Mouse (Mus musculus) G1E (cell line): Measurements from ENCODE around the gene Socs7. TPM values are rescaled to one million over a fixed set of nuclear protein-coding genes. Genes with fewer than 3 reads are reported as not detected.

Experiments used
- ATAC-seq: 2 replicates; pipeline ENCODE4 v1.8.0; 2016; ENCODE audit warnings: mild to moderate bottlenecking; ENCODE audit not compliant: insufficient number of reproducible peaks, poor library complexity, low FRiP score, severe bottlenecking; ENCODE audit errors: extremely low read depth
- DNase-seq: peaks from one replicate; pipeline ENCODE4 v3.0.0; 2012; ENCODE audit warnings: low spot score
- H3K27me3 ChIP-seq: 2 replicates; pipeline ENCODE4 v1.6.1; 2012; ENCODE audit warnings: mild to moderate bottlenecking, low read length, inconsistent platforms; ENCODE audit not compliant: insufficient read depth
- H3K36me3 ChIP-seq: replicated peaks from 2 replicates; pipeline ENCODE3; 2012; ENCODE audit warnings: mild to moderate bottlenecking, inconsistent platforms
- H3K4me1 ChIP-seq: 2 replicates; pipeline ENCODE4 v1.6.1; 2012; ENCODE audit warnings: low read depth, low read length, inconsistent platforms, mixed read lengths; ENCODE audit not compliant: insufficient read depth
- H3K4me3 ChIP-seq: 2 replicates; pipeline ENCODE4 v1.5.1; 2012; ENCODE audit warnings: low read depth, mild to moderate bottlenecking, inconsistent platforms, low read length, moderate library complexity, mixed read lengths
- H3K9me3 ChIP-seq: replicated peaks from 2 replicates; pipeline ENCODE4 v1.6.1; 2012; ENCODE audit warnings: inconsistent platforms
- CTCF ChIP-seq: IDR thresholded peaks from 2 replicates; pipeline ENCODE4 v1.5.1; 2012; ENCODE audit warnings: low read depth, low read length, inconsistent platforms, mixed read lengths
- GATA1 ChIP-seq: IDR thresholded peaks from 2 replicates; pipeline ENCODE4 v1.6.1; 2012; ENCODE audit warnings: borderline replicate concordance, low read length, inconsistent platforms, mixed read lengths
- GATA2 ChIP-seq: IDR thresholded peaks from 2 replicates; pipeline ENCODE4 v1.6.1; 2012; ENCODE audit warnings: low read depth, low read length, inconsistent platforms, borderline replicate concordance
- POLR2AphosphoS5 ChIP-seq: IDR thresholded peaks from 2 replicates; pipeline ENCODE4 v1.6.1; 2012; ENCODE audit warnings: low read depth, low read length, inconsistent platforms; ENCODE audit not compliant: insufficient replicate concordance
- TAL1 ChIP-seq: conservative IDR thresholded peaks from 2 replicates; pipeline ENCODE4 v1.6.1; 2012; ENCODE audit warnings: low read depth, low read length, inconsistent platforms, mixed read lengths
- polyA plus RNA-seq: library from polyadenylated mRNA; stranded (reverse); fragments of >175 nt; gene quantifications from 2 replicates; pipeline ENCODE4 v1.2.3, GENCODE M21; 2012
- total RNA-seq, 2 experiments: library from RNA; stranded (forward) in 1 of 2; stranded (reverse) in 1 of 2; fragments of 200-1000 nt in 1 of 2; fragments of >200 nt in 1 of 2; fragmentation: Nextera tagmentation in 1 of 2; gene quantifications; 2 replicates each; pipeline ENCODE4 v1.2.3; 2014 to 2017

Gene Socs7
- total and polyA plus RNA-seq, 3 experiments: 5.2 to 49.0 (median 15.4) TPM

DNA sequence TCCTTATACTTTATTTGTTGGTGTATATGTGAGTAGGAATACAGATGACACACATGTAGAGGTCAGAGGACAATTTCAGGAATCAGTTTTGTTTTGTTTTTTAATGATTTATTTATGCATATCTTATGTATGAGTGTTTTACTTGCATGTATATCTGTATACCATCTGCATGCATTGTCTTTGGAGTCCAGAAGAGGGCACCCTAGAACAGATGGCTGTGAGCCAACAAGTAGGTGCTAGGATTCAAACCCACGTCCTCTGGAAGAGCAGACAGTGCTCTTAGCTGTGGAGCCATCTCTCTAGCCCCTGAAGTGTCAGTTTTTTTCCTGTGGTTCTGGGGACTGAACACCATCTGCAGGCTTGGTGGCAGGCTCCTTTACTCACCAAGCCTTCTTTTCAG lies 37.1 kb upstream of the Socs7 start:
- no peaks in the 10 kb centered on the region; the same call in none of the 2 replicates for H3K4me1 ChIP-seq
- no peak overlapping the region for H3K4me3 ChIP-seq
- no peaks in the 10 kb centered on the region for H3K27me3 ChIP-seq
- TF ChIP-seq POLR2AphosphoS5 (no peak), CTCF (no peak), TAL1 (no peak), GATA1 (no peak), GATA2 (no peak)
- ATAC-seq (no peak), DNase-seq (no peak)
- no peaks in the 10 kb centered on the region for H3K9me3 ChIP-seq
- peaks cover 79% of the 10 kb centered on the region for H3K36me3 ChIP-seq

DNA sequence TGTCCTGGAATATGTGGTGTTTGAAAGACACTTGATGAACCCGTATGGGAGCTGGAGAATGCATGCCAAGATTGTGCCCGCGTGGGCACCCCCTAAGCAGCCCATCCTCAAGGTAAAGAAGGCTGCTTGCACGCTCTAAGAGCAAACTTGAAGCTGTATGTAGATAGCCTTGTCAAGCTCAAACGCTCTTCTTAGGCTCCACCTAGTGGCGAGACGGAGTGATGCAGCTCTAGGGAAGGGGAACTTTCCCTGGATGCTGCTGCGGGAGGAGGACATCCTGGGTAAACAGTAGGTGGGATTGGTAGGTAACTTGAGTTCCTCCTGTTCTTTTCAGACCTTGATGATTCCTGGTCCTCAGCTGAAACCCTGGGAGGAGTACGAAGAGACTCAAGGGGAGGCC lies 34.2 kb upstream of the Socs7 start:
- DNase-seq (peak; percentile 53), ATAC-seq (no peak)
- Histone ChIP-seq H3K4me1 (peaks cover 7% of the 10 kb centered on the region; the same call in 1 of the 2 replicates), H3K9me3 (no peaks in the 10 kb centered on the region), H3K4me3 (no peak overlapping the region), H3K36me3 (peaks cover 86% of the 10 kb centered on the region), H3K27me3 (no peaks in the 10 kb centered on the region)
- TF ChIP-seq GATA2 (no peak), GATA1 (no peak), TAL1 (no peak), CTCF (peak; percentile 94)

DNA sequence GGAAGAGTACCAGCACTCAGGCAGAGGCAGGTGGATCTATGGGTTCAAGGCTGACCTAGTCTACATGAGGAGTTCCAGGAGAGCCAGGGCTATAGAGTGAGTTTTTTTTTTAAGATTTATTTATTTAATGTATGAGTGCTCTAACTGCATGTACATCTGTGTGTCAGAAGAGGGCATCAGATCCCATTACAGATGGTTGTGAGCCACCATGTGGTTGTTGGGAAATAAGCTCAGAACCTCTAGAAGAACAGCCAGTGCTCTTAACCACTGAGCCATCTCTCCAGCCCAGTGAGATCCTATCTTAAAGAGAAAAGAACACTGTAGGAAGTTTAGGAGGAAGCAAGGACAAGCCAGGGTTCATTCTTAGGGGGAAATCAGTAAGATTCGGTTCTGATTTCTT lies 32.0 kb upstream of the Socs7 start:
- Histone ChIP-seq H3K4me1 (peaks cover 10% of the 10 kb centered on the region), H3K27me3 (peaks cover 8% of the 10 kb centered on the region), H3K36me3 (peaks cover 70% of the 10 kb centered on the region), H3K4me3 (no peak overlapping the region), H3K9me3 (no peaks in the 10 kb centered on the region)
- no peak for TF ChIP-seq GATA1
- no peak for TF ChIP-seq CTCF
- no peak for TF ChIP-seq GATA2
- no peak for TF ChIP-seq TAL1
- TF ChIP-seq POLR2AphosphoS5: no peak
- ATAC-seq (no peak), DNase-seq (no peak)

DNA sequence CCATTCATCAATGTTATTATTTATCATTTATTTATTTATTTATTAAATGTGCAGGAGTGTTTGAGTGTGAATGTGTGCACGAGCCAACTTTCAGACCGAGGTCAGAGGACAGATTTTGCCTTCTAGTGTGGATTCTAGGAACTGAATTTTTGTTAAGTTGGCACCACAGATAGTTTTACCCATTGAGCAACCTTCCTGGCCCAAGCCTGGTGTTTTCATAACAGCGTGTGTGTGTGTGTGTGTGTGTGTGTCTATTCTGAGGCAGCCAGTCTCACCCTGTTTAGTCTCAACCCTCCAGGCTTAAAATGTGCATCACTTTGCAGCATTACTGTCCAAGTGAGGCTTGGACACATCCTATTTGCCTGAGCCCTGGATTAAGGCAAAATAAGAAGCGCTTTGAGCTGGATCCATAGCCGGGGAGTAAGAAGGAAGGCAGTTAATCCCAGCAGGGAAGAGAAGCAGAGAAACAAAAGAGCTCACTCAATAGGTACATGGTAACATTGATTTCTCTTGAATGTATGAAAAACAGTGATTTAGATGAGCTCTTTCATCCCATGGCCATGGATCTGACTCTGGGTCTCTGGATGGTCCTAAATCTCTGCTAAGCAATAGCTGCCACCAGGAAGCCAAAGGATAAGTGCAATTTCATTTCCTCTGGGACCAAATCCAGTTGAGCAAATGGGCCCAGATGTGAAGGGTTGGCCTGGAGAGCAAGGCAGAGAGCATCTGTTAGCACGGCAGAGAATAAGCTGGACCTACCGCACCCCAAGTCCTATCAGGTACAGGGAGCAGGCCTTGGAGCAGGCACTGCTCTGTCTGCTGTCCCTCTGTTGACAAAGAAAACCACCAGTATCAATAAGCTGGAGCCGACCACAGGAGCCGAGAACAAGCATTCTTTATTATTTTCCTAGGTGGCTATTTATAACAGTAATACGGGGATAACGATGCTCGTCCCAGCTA lies 30.8 kb upstream of the Socs7 start:
- TF ChIP-seq CTCF (no peak), TAL1 (no peak), POLR2AphosphoS5 (no peak), GATA2 (no peak), GATA1 (no peak)
- Histone ChIP-seq H3K36me3 (peaks cover 58% of the 10 kb centered on the region), H3K4me3 (no peak overlapping the region), H3K4me1 (peaks cover 10% of the 10 kb centered on the region), H3K27me3 (peaks cover 20% of the 10 kb centered on the region), H3K9me3 (no peaks in the 10 kb centered on the region)
- DNase-seq (no peak), ATAC-seq (no peak)

DNA sequence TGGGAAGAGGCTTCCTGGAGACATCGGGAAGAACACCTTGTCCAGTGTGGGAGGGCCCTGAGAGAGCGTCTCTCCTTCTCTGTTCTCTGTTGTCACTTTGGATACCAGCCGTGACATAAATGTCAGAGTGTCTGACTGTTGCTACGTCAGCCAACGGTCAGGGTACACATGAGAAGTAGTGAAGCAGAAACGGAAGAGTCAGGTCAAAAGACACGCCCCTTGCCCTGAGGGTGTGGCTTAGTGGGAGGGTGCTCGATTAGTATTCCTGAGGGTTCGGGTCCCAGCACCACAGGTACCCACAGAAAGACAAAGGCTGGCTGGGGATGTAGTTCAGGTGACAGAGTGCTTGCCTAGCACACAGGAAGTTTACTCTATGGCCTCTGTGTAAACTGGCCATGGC lies 29.3 kb upstream of the Socs7 start:
- Histone ChIP-seq H3K36me3 (peaks cover 45% of the 10 kb centered on the region), H3K27me3 (peaks cover 35% of the 10 kb centered on the region), H3K9me3 (no peaks in the 10 kb centered on the region), H3K4me1 (peaks cover 10% of the 10 kb centered on the region), H3K4me3 (no peak overlapping the region)
- TF ChIP-seq POLR2AphosphoS5: no peak
- TF ChIP-seq CTCF: no peak
- no peak for TF ChIP-seq GATA1
- TF ChIP-seq TAL1: no peak
- TF ChIP-seq GATA2: no peak
- no peak for ATAC-seq
- DNase-seq: no peak

DNA sequence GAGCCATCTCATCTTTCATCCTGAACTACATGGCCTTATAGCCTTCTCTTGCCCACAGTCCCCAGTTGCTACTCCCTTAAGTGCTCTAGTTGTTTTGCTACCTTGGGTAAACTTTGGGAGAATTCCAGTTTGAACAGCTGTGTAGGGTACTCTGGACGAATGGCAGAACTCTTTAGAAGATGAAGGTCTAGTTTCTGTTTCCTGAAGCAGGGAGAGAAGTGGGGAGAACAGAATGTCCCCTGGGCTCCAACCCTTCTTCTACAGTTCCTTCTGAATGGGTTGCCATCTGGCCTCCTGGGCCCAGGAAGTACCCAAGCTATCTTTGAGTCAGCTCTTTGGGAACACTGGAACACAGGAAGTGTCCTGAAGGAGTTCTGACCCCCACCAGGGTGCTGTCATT lies 28.5 kb upstream of the Socs7 start:
- TF ChIP-seq GATA2 (no peak), CTCF (no peak), POLR2AphosphoS5 (no peak), TAL1 (no peak), GATA1 (no peak)
- peaks cover 36% of the 10 kb centered on the region for H3K36me3 ChIP-seq

More for the DNA sequence above, 28.5 kb upstream of the Socs7 start:
- H3K4me3 ChIP-seq: no peak overlapping the region
- DNase-seq: no peak
- peaks cover 44% of the 10 kb centered on the region for H3K27me3 ChIP-seq
- H3K9me3 ChIP-seq: no peaks in the 10 kb centered on the region
- ATAC-seq: no peak
- H3K4me1 ChIP-seq: peaks cover 10% of the 10 kb centered on the region
